Mouse (Mus musculus): ENCODE measurements at regions not wholly inside any gene's neighbourhood (a gene's known extent, or its start where the extent isn't known, plus 50 kb on each side); places are given as distances from the start of the nearest gene placed in this dataset.

DNA sequence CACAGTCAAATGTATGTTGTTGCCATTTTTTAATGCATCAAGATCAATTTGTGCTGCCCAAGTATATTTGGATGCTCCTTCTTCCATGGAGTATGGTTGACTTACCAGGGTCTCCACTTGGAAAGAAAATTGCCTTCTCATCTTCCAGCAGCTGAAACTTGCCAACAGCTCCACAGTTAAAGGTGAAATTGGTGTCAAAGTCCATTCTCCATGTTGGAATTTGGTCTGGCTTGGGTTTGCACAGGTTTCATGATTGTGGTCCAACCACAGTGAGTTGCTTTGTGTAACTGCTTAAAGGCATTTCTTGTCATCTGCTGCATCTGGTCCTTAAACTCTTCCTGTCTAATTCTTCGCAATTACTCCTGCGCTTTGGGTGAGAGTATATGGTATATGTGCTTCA lies 634.3 kb downstream of the Nup35 start:
- Histone ChIP-seq H3K4me2 (replicated peaks; ENCODE audit: low read depth, low read length) (no peak overlapping the region), H3K4me1 (ENCODE audit: insufficient read depth, low read length) (no peaks in the 10 kb centered on the region), H3K4me3 (ENCODE audit: low read length) (no peak overlapping the region), H3K36me3 (ENCODE audit: insufficient read depth, low read length) (no peaks in the 10 kb centered on the region), H3K9ac (replicated peaks; ENCODE audit: low read length) (no peak overlapping the region), H3K27me3 (ENCODE audit: insufficient read depth, low read length) (no peaks in the 10 kb centered on the region), H3K9me3 (ENCODE audit: low read length) (no peaks in the 10 kb centered on the region), H3K27ac (ENCODE audit: low read length) (no peak overlapping the region)
- no peak for ATAC-seq (ENCODE audit: low FRiP score, low TSS enrichment)
- 98% methylated on average over 2 of the region's 2 CpGs for WGBS

DNA sequence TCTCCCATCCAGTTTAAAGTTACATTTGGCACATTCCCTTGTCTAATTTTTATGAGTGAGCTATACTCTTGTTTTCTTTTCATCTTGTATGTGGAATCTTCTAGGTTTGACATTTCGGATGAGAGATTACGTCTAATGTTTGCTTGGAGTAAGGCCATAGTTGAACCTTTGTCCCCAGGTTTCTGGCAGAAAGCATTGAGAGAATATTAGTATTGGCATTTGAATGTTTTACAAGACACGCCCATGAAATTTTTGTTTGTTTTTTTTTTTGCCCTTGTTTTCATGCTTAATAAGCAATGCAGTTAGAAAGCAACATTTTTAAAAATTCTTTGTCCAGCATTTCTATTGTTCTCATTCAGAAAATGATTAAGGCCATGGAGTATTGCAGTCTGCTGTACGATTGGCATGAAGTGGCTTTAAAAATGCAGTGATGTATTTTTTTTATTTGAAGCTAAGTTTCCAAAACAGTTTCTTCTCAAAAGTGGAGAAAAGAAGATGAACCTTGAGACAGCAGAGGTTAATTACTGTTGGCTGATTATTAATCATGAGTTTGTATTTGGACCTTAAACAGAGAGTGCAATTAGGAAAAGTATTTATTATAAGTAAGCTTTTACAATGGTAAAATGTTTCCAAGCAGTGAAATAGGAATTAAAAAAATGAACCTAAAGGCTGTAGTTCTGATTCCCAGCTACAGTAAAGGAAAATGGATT lies 645.2 kb downstream of the Nup35 start:
- ATAC-seq (ENCODE audit: low FRiP score, low TSS enrichment), result no peak
- 87% methylated on average over 4 of the region's 4 CpGs for WGBS
- no peaks in the 10 kb centered on the region for H3K4me1 ChIP-seq (ENCODE audit: insufficient read depth, low read length)
- H3K4me2 ChIP-seq (replicated peaks; ENCODE audit: low read depth, low read length), result no peak overlapping the region
- H3K27me3 ChIP-seq (ENCODE audit: insufficient read depth, low read length), result no peaks in the 10 kb centered on the region
- H3K27ac ChIP-seq (ENCODE audit: low read length), result no peak overlapping the region
- no peak overlapping the region for H3K9ac ChIP-seq (replicated peaks; ENCODE audit: low read length)
- no peaks in the 10 kb centered on the region for H3K36me3 ChIP-seq (ENCODE audit: insufficient read depth, low read length)
- no peak overlapping the region for H3K4me3 ChIP-seq (ENCODE audit: low read length)
- no peaks in the 10 kb centered on the region for H3K9me3 ChIP-seq (ENCODE audit: low read length)

DNA sequence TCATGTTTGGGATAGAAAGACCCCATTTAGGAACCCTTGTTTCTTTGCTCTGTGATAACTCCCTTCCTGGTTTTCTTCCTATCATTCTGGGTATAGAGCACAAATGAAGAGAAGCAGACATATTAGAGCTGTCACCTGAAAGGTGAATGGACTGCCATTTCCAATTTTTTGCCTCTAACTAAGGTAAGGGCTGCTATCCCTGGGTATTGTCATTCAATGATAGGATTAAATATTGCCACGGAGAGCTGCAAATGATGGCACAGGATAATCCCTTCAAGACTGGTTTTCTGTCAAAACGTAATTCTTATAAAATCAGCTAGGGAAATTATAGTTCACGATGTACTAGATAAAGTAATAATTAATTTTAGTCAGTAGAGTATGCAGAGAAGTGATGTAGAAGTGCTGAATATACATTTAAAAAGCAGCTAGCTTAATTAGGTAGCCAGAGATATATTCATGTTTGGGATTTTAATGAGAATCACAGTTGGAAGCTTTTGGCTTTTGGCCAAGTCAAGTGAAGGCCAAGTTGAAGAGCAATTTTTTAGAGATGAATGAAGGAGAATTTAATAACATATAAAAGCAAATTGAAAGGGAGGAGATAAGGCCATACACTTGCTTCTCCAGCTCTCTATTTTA lies 652.3 kb downstream of the Nup35 start:
- WGBS, result 74% methylated on average over 3 of the region's 3 CpGs
- no peak for ATAC-seq (ENCODE audit: low FRiP score, low TSS enrichment)
- Histone ChIP-seq H3K27me3 (ENCODE audit: insufficient read depth, low read length) (no peaks in the 10 kb centered on the region), H3K4me2 (replicated peaks; ENCODE audit: low read depth, low read length) (no peak overlapping the region), H3K4me1 (ENCODE audit: insufficient read depth, low read length) (no peaks in the 10 kb centered on the region), H3K27ac (ENCODE audit: low read length) (no peak overlapping the region), H3K9ac (replicated peaks; ENCODE audit: low read length) (no peak overlapping the region), H3K4me3 (ENCODE audit: low read length) (no peak overlapping the region), H3K36me3 (ENCODE audit: insufficient read depth, low read length) (no peaks in the 10 kb centered on the region), H3K9me3 (ENCODE audit: low read length) (no peaks in the 10 kb centered on the region)

DNA sequence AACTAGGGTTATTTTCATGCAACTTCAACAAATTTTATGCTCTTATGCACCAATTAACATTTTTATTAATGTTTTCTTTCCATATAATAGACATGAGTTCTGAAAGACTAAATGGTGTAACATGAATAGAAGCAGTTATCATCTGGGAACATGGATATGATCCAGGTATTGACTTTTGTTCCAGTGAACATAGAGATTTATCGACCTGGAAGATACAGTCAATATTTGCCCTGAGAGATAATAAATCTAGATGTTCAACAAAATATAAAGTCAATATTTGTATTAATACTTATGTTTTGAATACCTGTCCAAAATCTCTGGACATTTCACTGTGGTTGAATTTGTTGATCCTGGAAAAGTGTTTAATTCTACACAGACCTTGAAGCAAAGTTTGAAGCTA lies 653.9 kb downstream of the Nup35 start:
- ATAC-seq (ENCODE audit: low FRiP score, low TSS enrichment), result no peak
- H3K9ac ChIP-seq (replicated peaks; ENCODE audit: low read length), result no peak overlapping the region
- no peaks in the 10 kb centered on the region for H3K4me1 ChIP-seq (ENCODE audit: insufficient read depth, low read length)
- no peak overlapping the region for H3K4me3 ChIP-seq (ENCODE audit: low read length)
- H3K9me3 ChIP-seq (ENCODE audit: low read length), result no peaks in the 10 kb centered on the region
- no peak overlapping the region for H3K27ac ChIP-seq (ENCODE audit: low read length)
- WGBS, result 88% methylated on average over 1 of the region's 1 CpGs
- no peaks in the 10 kb centered on the region for H3K36me3 ChIP-seq (ENCODE audit: insufficient read depth, low read length)
- no peaks in the 10 kb centered on the region for H3K27me3 ChIP-seq (ENCODE audit: insufficient read depth, low read length)
- H3K4me2 ChIP-seq (replicated peaks; ENCODE audit: low read depth, low read length), result no peak overlapping the region

DNA sequence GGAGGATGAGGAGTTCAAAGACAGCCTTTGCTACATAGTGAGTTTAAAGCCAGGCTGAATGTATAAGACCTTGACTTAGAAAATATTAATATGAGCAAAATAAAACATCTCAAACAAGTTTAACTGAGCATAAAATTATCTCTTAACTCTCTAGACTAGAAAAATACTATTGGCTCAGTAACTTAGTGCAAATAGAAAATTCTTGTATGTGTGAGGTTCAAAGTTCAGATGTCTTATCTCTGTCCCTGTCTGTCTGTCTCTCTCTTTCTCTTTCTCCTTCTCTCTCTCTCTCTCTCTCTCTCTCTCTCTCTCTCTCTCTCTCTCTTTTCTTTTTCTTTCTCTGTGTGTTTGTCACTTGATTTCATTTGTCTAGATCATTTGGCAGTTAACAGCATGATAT lies 655.5 kb downstream of the Nup35 start:
- ATAC-seq (ENCODE audit: low FRiP score, low TSS enrichment), result no peak
- Histone ChIP-seq H3K4me1 (ENCODE audit: insufficient read depth, low read length) (no peaks in the 10 kb centered on the region), H3K27me3 (ENCODE audit: insufficient read depth, low read length) (no peaks in the 10 kb centered on the region), H3K4me3 (ENCODE audit: low read length) (no peak overlapping the region), H3K27ac (ENCODE audit: low read length) (no peak overlapping the region), H3K36me3 (ENCODE audit: insufficient read depth, low read length) (no peaks in the 10 kb centered on the region), H3K4me2 (replicated peaks; ENCODE audit: low read depth, low read length) (no peak overlapping the region), H3K9ac (replicated peaks; ENCODE audit: low read length) (no peak overlapping the region), H3K9me3 (ENCODE audit: low read length) (no peaks in the 10 kb centered on the region)

DNA sequence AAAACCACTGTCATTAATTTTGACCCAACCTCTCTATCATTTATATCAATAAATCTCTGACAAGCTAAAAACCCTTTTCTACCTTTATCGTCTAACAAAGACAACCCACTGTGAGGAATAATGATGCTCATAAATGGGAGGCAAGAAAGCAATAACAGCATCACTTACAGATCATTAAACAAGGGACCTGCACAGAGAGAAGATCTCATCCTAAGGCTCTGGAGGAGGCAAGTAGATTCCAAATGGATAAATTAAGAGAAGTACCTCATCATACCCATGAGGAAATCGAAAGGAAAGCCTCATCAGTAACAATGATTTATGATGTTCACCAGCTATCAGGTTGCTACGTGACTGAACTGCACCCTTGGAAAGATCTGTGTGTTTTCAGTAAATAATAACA lies 670.4 kb downstream of the Nup35 start:
- H3K36me3 ChIP-seq (ENCODE audit: insufficient read depth, low read length), result no peaks in the 10 kb centered on the region
- no peaks in the 10 kb centered on the region for H3K27me3 ChIP-seq (ENCODE audit: insufficient read depth, low read length)
- no peak overlapping the region for H3K4me2 ChIP-seq (replicated peaks; ENCODE audit: low read depth, low read length)
- H3K9me3 ChIP-seq (ENCODE audit: low read length), result peaks cover 2% of the 10 kb centered on the region; the same call in 1 of the 2 replicates
- H3K4me3 ChIP-seq (ENCODE audit: low read length), result no peak overlapping the region
- H3K4me1 ChIP-seq (ENCODE audit: insufficient read depth, low read length), result no peaks in the 10 kb centered on the region
- no peak for ATAC-seq (ENCODE audit: low FRiP score, low TSS enrichment)
- 29% methylated on average over 3 of the region's 3 CpGs for WGBS
- H3K9ac ChIP-seq (replicated peaks; ENCODE audit: low read length), result no peak overlapping the region
- no peak overlapping the region for H3K27ac ChIP-seq (ENCODE audit: low read length)

DNA sequence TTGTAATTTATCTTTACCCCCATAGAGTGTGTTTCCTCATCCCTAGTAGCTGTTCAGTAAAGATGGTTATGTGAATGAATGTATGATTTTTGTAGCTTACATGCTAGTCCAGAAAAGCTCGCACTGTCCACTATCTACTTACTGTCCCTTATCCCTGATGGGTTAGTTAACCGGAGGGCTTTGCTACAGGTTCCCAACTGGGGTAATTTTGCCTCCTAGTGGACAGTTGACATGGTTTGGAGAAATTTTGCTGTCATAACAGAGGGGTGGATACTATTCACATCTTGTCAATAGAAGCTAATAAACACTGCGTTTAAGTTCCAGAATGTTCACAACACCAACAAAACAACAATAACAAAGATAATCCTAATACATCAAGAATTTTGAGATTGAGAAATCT lies 711.6 kb downstream of the Nup35 start:
- WGBS, result 78% methylated on average over 3 of the region's 3 CpGs
- Histone ChIP-seq H3K36me3 (ENCODE audit: insufficient read depth, low read length) (no peaks in the 10 kb centered on the region), H3K4me2 (replicated peaks; ENCODE audit: low read depth, low read length) (no peak overlapping the region), H3K4me1 (ENCODE audit: insufficient read depth, low read length) (no peaks in the 10 kb centered on the region), H3K9me3 (ENCODE audit: low read length) (no peaks in the 10 kb centered on the region), H3K27ac (ENCODE audit: low read length) (no peak overlapping the region), H3K9ac (replicated peaks; ENCODE audit: low read length) (no peak overlapping the region), H3K27me3 (ENCODE audit: insufficient read depth, low read length) (no peaks in the 10 kb centered on the region), H3K4me3 (ENCODE audit: low read length) (no peak overlapping the region)
- no peak for ATAC-seq (ENCODE audit: low FRiP score, low TSS enrichment)

DNA sequence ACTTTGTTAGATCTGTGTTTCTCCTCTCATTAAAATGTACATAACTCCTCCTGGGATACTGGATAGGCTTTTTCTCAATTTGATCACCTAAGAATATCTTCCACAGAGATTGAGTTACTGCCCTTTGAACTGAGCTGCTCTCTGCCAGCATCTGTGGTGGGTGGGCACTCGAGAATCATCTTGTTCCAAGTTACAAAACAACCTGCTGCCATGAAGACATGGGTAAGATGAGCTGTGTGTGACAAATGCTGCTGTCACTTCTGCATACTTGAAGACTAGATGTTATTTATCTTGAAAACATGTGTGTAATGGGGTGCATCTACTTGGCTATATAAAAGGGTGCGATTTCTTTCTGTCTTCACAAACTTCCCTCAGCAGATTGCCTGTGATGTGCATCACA lies 716.0 kb upstream of the Zfp804a start:
- Histone ChIP-seq H3K4me1 (ENCODE audit: insufficient read depth, low read length) (no peaks in the 10 kb centered on the region), H3K36me3 (ENCODE audit: insufficient read depth, low read length) (no peaks in the 10 kb centered on the region), H3K9me3 (ENCODE audit: low read length) (no peaks in the 10 kb centered on the region), H3K9ac (replicated peaks; ENCODE audit: low read length) (no peak overlapping the region), H3K27ac (ENCODE audit: low read length) (no peak overlapping the region), H3K4me3 (ENCODE audit: low read length) (no peak overlapping the region), H3K4me2 (replicated peaks; ENCODE audit: low read depth, low read length) (no peak overlapping the region), H3K27me3 (ENCODE audit: insufficient read depth, low read length) (no peaks in the 10 kb centered on the region)
- peak; percentile 87 for ATAC-seq (ENCODE audit: low FRiP score, low TSS enrichment)
- WGBS, result 58% methylated on average over 2 of the region's 2 CpGs

DNA sequence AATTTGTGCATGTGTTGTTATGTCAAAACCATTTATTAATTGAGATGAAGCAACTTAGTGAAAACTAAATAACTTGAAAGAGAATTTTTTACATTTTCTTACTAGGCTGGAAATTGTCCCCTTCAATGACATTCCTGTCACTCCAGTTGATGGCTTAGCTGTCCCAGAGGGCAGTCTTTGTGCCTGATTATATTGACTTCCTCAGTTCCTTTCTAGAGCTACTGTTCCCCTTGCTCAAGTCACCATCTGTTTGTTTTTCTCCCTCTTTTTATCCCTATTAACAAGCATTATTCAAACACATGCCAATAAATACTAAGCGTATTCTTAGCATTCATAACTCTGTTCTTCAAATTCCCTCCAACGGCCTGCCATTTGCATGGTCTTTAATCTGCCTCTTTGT lies 712.6 kb upstream of the Zfp804a start:
- no peaks in the 10 kb centered on the region for H3K36me3 ChIP-seq (ENCODE audit: insufficient read depth, low read length)
- H3K27ac ChIP-seq (ENCODE audit: low read length), result no peak overlapping the region

More for the DNA sequence above, 712.6 kb upstream of the Zfp804a start:
- WGBS, result 91% methylated on average over 2 of the region's 2 CpGs
- H3K27me3 ChIP-seq (ENCODE audit: insufficient read depth, low read length), result no peaks in the 10 kb centered on the region
- no peak overlapping the region for H3K9ac ChIP-seq (replicated peaks; ENCODE audit: low read length)
- H3K4me3 ChIP-seq (ENCODE audit: low read length), result no peak overlapping the region
- ATAC-seq (ENCODE audit: low FRiP score, low TSS enrichment), result no peak
- no peaks in the 10 kb centered on the region for H3K9me3 ChIP-seq (ENCODE audit: low read length)
- H3K4me2 ChIP-seq (replicated peaks; ENCODE audit: low read depth, low read length), result no peak overlapping the region
- H3K4me1 ChIP-seq (ENCODE audit: insufficient read depth, low read length), result no peaks in the 10 kb centered on the region
